Mouse (Mus musculus) duodenum, adult 2 months (tissue): Measurements from ENCODE around the gene Gm20888. TPM values are rescaled to one million over a fixed set of nuclear protein-coding genes. Genes with fewer than 3 reads are reported as not detected.

Experiments used
- polyA plus RNA-seq: library from polyadenylated mRNA; depleted of rRNA; stranded (reverse); fragments of >200 nt; gene quantifications from 2 replicates; pipeline ENCODE4 v1.2.3, GENCODE M21; 2012; ENCODE audit warnings: low replicate concordance; rRNA removed

Gm20888 gene
- polyA plus RNA-seq: not detected in 2 replicates

DNA sequence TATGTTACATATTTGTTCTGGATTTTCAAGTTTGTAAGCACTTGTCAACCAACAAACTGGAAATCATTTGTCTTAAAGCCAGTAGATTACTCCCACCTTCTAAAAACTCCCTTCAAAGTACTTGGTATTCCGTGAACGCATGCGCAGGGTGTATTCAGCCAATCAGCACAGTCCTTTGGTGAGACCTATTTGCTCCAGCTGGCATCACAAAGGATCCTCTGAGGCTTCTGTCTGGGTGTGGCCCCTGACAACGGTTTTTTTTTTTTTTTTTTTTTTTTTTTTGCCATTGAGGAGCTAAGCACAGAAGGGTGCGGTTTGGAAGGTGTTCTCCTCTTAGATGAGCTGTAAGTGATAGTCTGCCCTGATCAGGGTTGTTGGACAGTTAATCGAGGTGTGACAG is at the start of gene Gm20888:
Gene Gm20888 (plus strand): TSS at position 301 of the 400 bp plus-strand sequence.

Other genes starting within 250 kb of the Gm20888 start
- gene Gm21118, start 168.2 kb upstream of the Gm20888 start, polyA plus RNA-seq: not detected in 2 replicates
- gene Gm29423, start 138.6 kb upstream of the Gm20888 start, polyA plus RNA-seq: not detected in 2 replicates
- gene Gm29644, start 138.5 kb upstream of the Gm20888 start, polyA plus RNA-seq: not detected in 2 replicates